Mouse (Mus musculus): ENCODE data around the gene Pdp2. TPM values are rescaled to one million over a fixed set of nuclear protein-coding genes. Genes with fewer than 3 reads are reported as not detected.

Gene Pdp2
- 3.1 and 3.5 TPM in 2 replicates for polyA plus RNA-seq (2015; fragmentation: Nextera tagmentation; extraction: Ambion mirVana)

- peak; percentile 97 for ATAC-seq (ENCODE audit: insufficient read depth)
- Histone ChIP-seq H3K36me3 (replicated peaks) (peaks cover 20% of the 10 kb centered on the region), H3K4me1 (replicated peaks) (peaks cover 33% of the 10 kb centered on the region), H3K4me3 (replicated peaks) (peak within 1 kb of the TSS; percentile 73), H3K27me3 (no peaks in the 10 kb centered on the region), H3K9me3 (replicated peaks) (no peaks in the 10 kb centered on the region), H3K4me2 (peak within 1 kb of the TSS; percentile 93), H3K9ac (peak within 1 kb of the TSS; percentile 52), H3K27ac (replicated peaks) (peak within 1 kb of the TSS; percentile 87)
- WGBS (ENCODE audit: insufficient replicate concordance) = under 1% methylated on average over 44 of the region's 44 CpGs
Observed at GRCm38 (mm10) chr8:104591133-104591834, at the start of gene Pdp2. Gene Pdp2, plus strand, starts transcription at chr8:104591451.

DNA sequence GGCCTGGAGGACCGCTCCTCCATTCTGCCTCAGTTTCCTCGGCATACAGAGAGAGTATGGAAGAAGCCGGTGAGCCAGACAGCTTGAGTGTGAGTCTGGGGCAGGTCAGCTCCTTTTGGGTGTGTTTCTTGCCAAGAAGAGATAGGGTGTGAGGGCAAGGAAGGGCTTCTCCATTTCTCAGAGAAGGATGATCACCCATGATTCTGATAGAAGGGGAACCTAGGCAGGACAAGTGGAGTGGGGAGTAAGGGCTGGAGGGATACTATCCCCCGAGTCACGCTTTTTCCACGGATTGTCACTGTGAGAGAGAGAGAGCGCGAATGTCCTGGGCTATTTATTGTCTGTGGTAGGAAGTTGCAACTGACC lies 49.8 kb upstream of the Pdp2 start:
- Histone ChIP-seq H3K27ac (replicated peaks) (no peak overlapping the region), H3K36me3 (replicated peaks) (no peaks in the 10 kb centered on the region), H3K9me3 (replicated peaks) (no peaks in the 10 kb centered on the region), H3K27me3 (peaks cover 79% of the 10 kb centered on the region), H3K9ac (no peak overlapping the region), H3K4me2 (peak overlapping the region; percentile 71), H3K4me1 (replicated peaks) (peaks cover 15% of the 10 kb centered on the region), H3K4me3 (replicated peaks) (peak overlapping the region; percentile 51)
- ATAC-seq (ENCODE audit: insufficient read depth) = no peak
- 11% methylated on average over 8 of the region's 8 CpGs for WGBS (ENCODE audit: insufficient replicate concordance)

- peaks cover 79% of the 10 kb centered on the region for H3K27me3 ChIP-seq
- 17% methylated on average over 11 of the region's 11 CpGs for WGBS (ENCODE audit: insufficient replicate concordance)
- no peak overlapping the region for H3K9ac ChIP-seq
- peaks cover 15% of the 10 kb centered on the region for H3K4me1 ChIP-seq (replicated peaks)
- H3K4me2 ChIP-seq = peak overlapping the region; percentile 71
- no peaks in the 10 kb centered on the region for H3K36me3 ChIP-seq (replicated peaks)
- ATAC-seq (ENCODE audit: insufficient read depth) = no peak
- no peak overlapping the region for H3K4me3 ChIP-seq (replicated peaks)
- no peak overlapping the region for H3K27ac ChIP-seq (replicated peaks)
- H3K9me3 ChIP-seq (replicated peaks) = no peaks in the 10 kb centered on the region
Observed at GRCm38 (mm10) chr8:104542160-104542559, 49.1 kb upstream of the Pdp2 start.

- Histone ChIP-seq H3K4me3 (replicated peaks) (no peak overlapping the region), H3K4me2 (no peak overlapping the region), H3K27ac (replicated peaks) (no peak overlapping the region), H3K27me3 (peaks cover 65% of the 10 kb centered on the region), H3K9me3 (replicated peaks) (no peaks in the 10 kb centered on the region), H3K36me3 (replicated peaks) (no peaks in the 10 kb centered on the region), H3K4me1 (replicated peaks) (peaks cover 15% of the 10 kb centered on the region), H3K9ac (no peak overlapping the region)
- ATAC-seq (ENCODE audit: insufficient read depth) = no peak
- WGBS (ENCODE audit: insufficient replicate concordance) = 66% methylated on average over 8 of the region's 8 CpGs
Observed at GRCm38 (mm10) chr8:104543440-104544045, 47.7 kb upstream of the Pdp2 start.

DNA sequence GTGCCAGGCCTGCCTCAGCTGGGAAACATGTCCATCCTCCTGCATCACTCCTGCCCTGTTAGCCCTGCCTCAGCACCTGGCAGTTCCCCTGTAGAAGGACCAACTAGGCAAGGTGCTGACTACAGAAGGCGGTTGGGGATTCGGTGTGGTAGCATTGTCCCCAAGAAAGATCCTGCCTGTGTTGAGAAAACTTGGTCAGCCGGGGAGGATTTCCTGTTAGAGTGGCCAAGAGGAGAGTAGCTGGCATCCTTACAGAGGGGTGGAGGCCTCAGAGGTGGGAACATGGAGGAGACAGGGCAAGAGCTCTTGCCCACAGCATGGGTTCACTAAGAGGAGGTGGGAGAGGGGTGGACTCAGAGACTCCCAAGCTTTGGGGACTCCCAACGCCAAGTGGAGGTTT lies 36.1 kb upstream of the Pdp2 start:
- Histone ChIP-seq H3K27ac (replicated peaks) (no peak overlapping the region), H3K4me3 (replicated peaks) (no peak overlapping the region), H3K4me2 (no peak overlapping the region), H3K9ac (no peak overlapping the region), H3K36me3 (replicated peaks) (no peaks in the 10 kb centered on the region), H3K27me3 (peaks cover 4% of the 10 kb centered on the region; the same call in 1 of the 2 replicates), H3K9me3 (replicated peaks) (no peaks in the 10 kb centered on the region), H3K4me1 (replicated peaks) (no peaks in the 10 kb centered on the region)
- no peak for ATAC-seq (ENCODE audit: insufficient read depth)
- WGBS (ENCODE audit: insufficient replicate concordance) = 63% methylated on average over 4 of the region's 4 CpGs

GRCm38 (mm10) chr8:104557226-104557625 lies 34.0 kb upstream of the Pdp2 start:
- Histone ChIP-seq H3K36me3 (replicated peaks) (no peaks in the 10 kb centered on the region), H3K9me3 (replicated peaks) (no peaks in the 10 kb centered on the region), H3K4me2 (no peak overlapping the region), H3K27me3 (peaks cover 4% of the 10 kb centered on the region; the same call in 1 of the 2 replicates), H3K9ac (no peak overlapping the region), H3K4me1 (replicated peaks) (no peaks in the 10 kb centered on the region), H3K27ac (replicated peaks) (no peak overlapping the region), H3K4me3 (replicated peaks) (no peak overlapping the region)
- ATAC-seq (ENCODE audit: insufficient read depth) = peak; percentile 40
- WGBS (ENCODE audit: insufficient replicate concordance) = 41% methylated on average over 7 of the region's 7 CpGs

GRCm38 (mm10) chr8:104560731-104561130 lies 30.5 kb upstream of the Pdp2 start:
- no peak overlapping the region for H3K4me3 ChIP-seq (replicated peaks)
- no peaks in the 10 kb centered on the region for H3K36me3 ChIP-seq (replicated peaks)
- no peaks in the 10 kb centered on the region for H3K27me3 ChIP-seq
- no peaks in the 10 kb centered on the region for H3K9me3 ChIP-seq (replicated peaks)
- no peak for ATAC-seq (ENCODE audit: insufficient read depth)
- H3K9ac ChIP-seq = no peak overlapping the region
- peaks cover 8% of the 10 kb centered on the region; the same call in 1 of the 2 replicates for H3K4me1 ChIP-seq (replicated peaks)
- no peak overlapping the region for H3K27ac ChIP-seq (replicated peaks)
- no peak overlapping the region for H3K4me2 ChIP-seq

DNA sequence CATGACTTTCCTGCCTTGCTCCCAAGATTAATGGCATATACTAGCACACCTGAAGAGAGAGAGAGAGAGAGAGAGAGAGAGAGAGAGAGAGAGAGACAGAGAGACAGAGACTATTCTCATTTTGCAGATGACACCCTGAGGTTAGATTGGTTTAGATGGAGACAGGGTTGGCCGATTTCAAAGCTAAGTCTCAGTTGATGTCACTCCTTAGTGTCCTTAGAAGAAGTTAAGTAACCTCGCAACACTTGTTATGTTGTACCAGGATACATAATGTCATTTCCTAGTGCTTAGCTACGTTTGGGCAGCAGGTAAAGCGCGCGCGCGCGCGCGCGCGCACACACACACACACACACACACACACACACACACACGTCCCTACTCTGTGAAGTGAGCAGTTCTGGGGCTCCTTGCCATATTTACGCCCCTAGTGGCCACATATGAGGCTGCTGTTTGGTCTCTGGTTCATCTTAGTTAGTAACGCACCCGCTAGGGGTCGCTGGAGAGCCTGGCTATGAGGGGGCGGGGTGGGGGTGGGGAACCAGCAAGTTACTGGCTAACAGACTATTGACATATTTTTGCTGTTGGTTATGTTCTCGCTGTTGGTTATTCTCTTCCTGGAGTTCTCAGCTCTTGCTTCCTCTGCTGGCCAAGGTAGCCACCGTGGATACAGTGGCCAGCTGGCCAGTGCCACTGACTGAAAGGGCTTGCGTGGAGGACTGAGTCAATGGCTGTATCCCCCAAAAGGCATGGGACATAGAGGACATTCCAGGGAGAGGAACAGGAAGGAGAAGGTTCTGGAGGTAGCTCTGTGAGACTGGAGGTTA lies 26.4 kb upstream of the Pdp2 start:
- no peaks in the 10 kb centered on the region for H3K36me3 ChIP-seq (replicated peaks)
- H3K4me2 ChIP-seq = peak overlapping the region; percentile 38
- no peak overlapping the region for H3K27ac ChIP-seq (replicated peaks)
- no peaks in the 10 kb centered on the region for H3K9me3 ChIP-seq (replicated peaks)
- H3K4me1 ChIP-seq (replicated peaks) = peaks cover 11% of the 10 kb centered on the region; the same call in 1 of the 2 replicates
- 9% methylated on average over 22 of the region's 22 CpGs for WGBS (ENCODE audit: insufficient replicate concordance)
- ATAC-seq (ENCODE audit: insufficient read depth) = peak; percentile 80
- no peaks in the 10 kb centered on the region for H3K27me3 ChIP-seq
- no peak overlapping the region for H3K4me3 ChIP-seq (replicated peaks)
- H3K9ac ChIP-seq = no peak overlapping the region

DNA sequence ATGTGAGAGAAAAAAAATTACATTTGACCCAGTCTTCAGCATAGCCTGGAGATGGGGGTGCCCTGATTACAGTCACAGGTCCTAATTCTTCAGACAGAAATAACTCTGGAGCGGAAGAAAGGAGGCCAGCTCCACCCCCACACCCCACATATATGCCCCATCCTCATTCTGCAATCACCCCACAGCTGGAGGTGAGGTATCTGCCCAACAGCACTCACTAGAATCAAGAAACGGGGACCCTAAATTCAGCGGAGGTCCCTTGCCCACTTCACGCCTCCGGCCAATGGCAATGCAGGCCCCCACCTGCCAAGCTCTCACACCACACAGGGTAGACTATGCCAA lies 25.8 kb upstream of the Pdp2 start:
- H3K27ac ChIP-seq (replicated peaks) = no peak overlapping the region
- WGBS (ENCODE audit: insufficient replicate concordance) = 78% methylated on average over 5 of the region's 5 CpGs
- no peak for ATAC-seq (ENCODE audit: insufficient read depth)
- H3K9ac ChIP-seq = no peak overlapping the region
- H3K4me3 ChIP-seq (replicated peaks) = no peak overlapping the region
- no peaks in the 10 kb centered on the region for H3K36me3 ChIP-seq (replicated peaks)
- no peaks in the 10 kb centered on the region for H3K27me3 ChIP-seq
- H3K4me2 ChIP-seq = no peak overlapping the region
- no peaks in the 10 kb centered on the region for H3K9me3 ChIP-seq (replicated peaks)
- peaks cover 12% of the 10 kb centered on the region; the same call in 1 of the 2 replicates for H3K4me1 ChIP-seq (replicated peaks)

- Histone ChIP-seq H3K36me3 (replicated peaks) (no peaks in the 10 kb centered on the region), H3K27me3 (0 out of 2 replicates have a peak, but pooled peaks cover 4% of the 10 kb centered on the region), H3K27ac (replicated peaks) (no peak overlapping the region), H3K9ac (no peak overlapping the region), H3K4me3 (replicated peaks) (no peak overlapping the region), H3K4me1 (replicated peaks) (peaks cover 17% of the 10 kb centered on the region), H3K4me2 (no peak overlapping the region), H3K9me3 (replicated peaks) (no peaks in the 10 kb centered on the region)
- no peak for ATAC-seq (ENCODE audit: insufficient read depth)
- WGBS (ENCODE audit: insufficient replicate concordance) = 50% methylated on average over 1 of the region's 1 CpGs
Observed at GRCm38 (mm10) chr8:104569559-104569958, 21.7 kb upstream of the Pdp2 start.

All from liver, embryonic 15.5 days (tissue).